Mouse (Mus musculus): ENCODE results near the gene Gm49396.

Gene Gm49396

GRCm38 (mm10) chr7:30563117-30563905 is at the start of gene Gm49396, which contains the start of the genes U2af1l4 and Psenen:
Gene Gm49396, plus strand, starts transcription at chr7:30563344.
Gene U2af1l4, plus strand, starts transcription at chr7:30563301.
Gene Psenen, minus strand, starts transcription at chr7:30563627.
- DNase-seq, result peak; percentile 97

GRCm38 (mm10) chr7:30515003-30515760 is 48.0 kb upstream of the Gm49396 start:
- DNase-seq, result no peak

- DNase-seq, result peak; percentile 44
These were observed 44.8 kb upstream of the Gm49396 start for GRCm38 (mm10) chr7:30518325-30518724.

- no peak for DNase-seq
These were observed 42.7 kb upstream of the Gm49396 start for GRCm38 (mm10) chr7:30520396-30520795.

GRCm38 (mm10) chr7:30520856-30521255 is 42.3 kb upstream of the Gm49396 start:
- DNase-seq, result no peak

- DNase-seq, result no peak
These were observed 40.3 kb upstream of the Gm49396 start for GRCm38 (mm10) chr7:30522871-30523270.

- no peak for DNase-seq
These were observed 38.7 kb upstream of the Gm49396 start for GRCm38 (mm10) chr7:30524487-30524886.

GRCm38 (mm10) chr7:30525954-30526353 is 37.2 kb upstream of the Gm49396 start:
- DNase-seq, result no peak

GRCm38 (mm10) chr7:30526399-30526798 is 36.7 kb upstream of the Gm49396 start:
- no peak for DNase-seq

- no peak for DNase-seq
These were observed 36.2 kb upstream of the Gm49396 start for GRCm38 (mm10) chr7:30526981-30527380.

GRCm38 (mm10) chr7:30531291-30531815 is 31.8 kb upstream of the Gm49396 start:
- DNase-seq, result no peak

- no peak for DNase-seq
These were observed 30.2 kb upstream of the Gm49396 start for GRCm38 (mm10) chr7:30532931-30533330.

- DNase-seq, result no peak
These were observed 29.1 kb upstream of the Gm49396 start for GRCm38 (mm10) chr7:30533941-30534632.

- DNase-seq, result peak; percentile 98
These were observed 28.2 kb upstream of the Gm49396 start, which contains the start of gene Arhgap33 for GRCm38 (mm10) chr7:30534633-30535577. Gene Arhgap33, minus strand, starts transcription at chr7:30535060.

- no peak for DNase-seq
These were observed 22.6 kb upstream of the Gm49396 start for GRCm38 (mm10) chr7:30540572-30540971.

- DNase-seq, result no peak
These were observed 18.8 kb upstream of the Gm49396 start for GRCm38 (mm10) chr7:30544327-30544726.

GRCm38 (mm10) chr7:30549880-30550279 is 13.3 kb upstream of the Gm49396 start:
- no peak for DNase-seq

- DNase-seq, result no peak
These were observed 12.5 kb upstream of the Gm49396 start for GRCm38 (mm10) chr7:30550603-30551002.

GRCm38 (mm10) chr7:30551445-30552101 is 11.6 kb upstream of the Gm49396 start:
- DNase-seq, result no peak

GRCm38 (mm10) chr7:30552102-30553020 is 10.8 kb upstream of the Gm49396 start, which contains the start of the genes Hspb6 and Proser3:
Gene Hspb6, plus strand, starts transcription at chr7:30552178.
Gene Proser3, minus strand, starts transcription at chr7:30552299.
- peak; percentile 97 for DNase-seq
